Mouse (Mus musculus): ENCODE results near the gene Igfbp4. TPM values are rescaled to one million over a fixed set of nuclear protein-coding genes. Genes with fewer than 3 reads are reported as not detected.
A peak's percentile ranks its signal among the peaks of the same experiment; 100 is the strongest.

The Igfbp4 gene
- 513 and 558 TPM in 2 replicates for polyA plus RNA-seq (2015; fragmentation: Nextera tagmentation; extraction: Ambion mirVana)

DNA sequence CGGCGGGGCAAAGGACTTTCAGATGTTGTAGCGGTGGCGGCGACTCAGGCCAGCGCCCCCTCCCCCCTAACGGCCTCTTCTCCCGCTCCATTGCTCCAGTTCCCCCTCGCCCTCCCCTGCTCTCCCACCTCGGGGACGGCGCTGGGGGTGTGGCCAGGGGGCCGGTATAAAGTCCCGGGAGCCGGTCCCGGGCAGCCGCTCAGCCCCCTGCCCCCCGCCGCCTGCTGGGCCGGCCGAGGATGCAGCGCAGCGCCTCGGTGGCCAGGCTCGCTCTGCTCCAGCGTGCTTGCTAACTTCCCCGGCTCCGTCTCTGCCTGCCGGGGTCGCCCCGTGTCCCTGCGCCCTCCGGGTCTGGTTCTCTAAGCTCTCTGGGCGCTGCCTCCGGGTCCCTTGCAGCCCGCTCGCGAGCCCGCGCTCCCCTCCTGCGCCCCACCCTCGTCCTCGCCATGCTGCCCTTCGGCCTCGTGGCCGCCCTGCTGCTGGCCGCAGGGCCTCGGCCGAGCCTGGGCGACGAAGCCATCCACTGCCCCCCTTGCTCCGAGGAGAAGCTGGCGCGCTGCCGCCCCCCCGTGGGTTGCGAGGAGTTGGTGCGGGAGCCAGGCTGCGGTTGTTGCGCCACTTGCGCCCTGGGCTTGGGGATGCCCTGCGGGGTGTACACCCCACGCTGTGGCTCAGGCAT, at the start of gene Igfbp4:
TSS of gene Igfbp4 (plus strand) at position 194 of the 679 bp plus-strand sequence.
- H3K9ac ChIP-seq, result peak within 1 kb of the TSS; percentile 90
- peak within 1 kb of the TSS; percentile 92 for H3K4me2 ChIP-seq
- peak within 1 kb of the TSS; percentile 75 for H3K4me3 ChIP-seq (replicated peaks)
- peak within 1 kb of the TSS; percentile 95 for H3K27ac ChIP-seq
- peak; percentile 72 for ATAC-seq (ENCODE audit: insufficient read depth, low FRiP score, low read depth)
- peaks cover 30% of the 10 kb centered on the region for H3K4me1 ChIP-seq
- under 1% methylated on average over 61 of the region's 63 CpGs for WGBS
- no peaks in the 10 kb centered on the region for H3K36me3 ChIP-seq
- no peaks in the 10 kb centered on the region for H3K27me3 ChIP-seq (replicated peaks)
- no peaks in the 10 kb centered on the region for H3K9me3 ChIP-seq

- ATAC-seq (ENCODE audit: insufficient read depth, low FRiP score, low read depth), result no peak
- no peaks in the 10 kb centered on the region for H3K27me3 ChIP-seq (replicated peaks)
- H3K4me3 ChIP-seq (replicated peaks), result no peak overlapping the region
- H3K4me1 ChIP-seq, result no peaks in the 10 kb centered on the region
- peaks cover 78% of the 10 kb centered on the region for H3K36me3 ChIP-seq
- no peak overlapping the region for H3K4me2 ChIP-seq
- H3K9ac ChIP-seq, result no peak overlapping the region
- WGBS, result 90% methylated on average over 7 of the region's 7 CpGs
- H3K27ac ChIP-seq, result no peak overlapping the region
- no peaks in the 10 kb centered on the region for H3K9me3 ChIP-seq
Measured at GRCm38 (mm10) chr11:98995987-98996386, 45.1 kb upstream of the Igfbp4 start.

DNA sequence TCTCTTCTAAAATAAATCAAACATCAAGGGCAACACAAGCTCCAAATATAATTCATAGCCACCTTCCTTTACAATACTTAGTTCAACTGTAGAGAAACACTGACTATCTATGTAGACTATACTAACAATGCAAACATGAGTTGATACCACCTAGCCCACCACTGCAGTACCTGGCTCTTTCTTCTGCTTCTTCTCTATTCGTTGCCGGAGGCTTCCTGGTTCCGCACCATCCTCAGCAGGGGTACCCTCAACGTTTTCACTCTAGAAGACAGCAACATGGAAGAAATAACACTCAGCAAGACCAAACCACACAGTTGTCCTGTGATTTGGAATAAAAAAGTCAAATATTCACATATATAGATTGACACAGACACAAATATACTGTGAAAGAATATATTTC, 43.4 kb upstream of the Igfbp4 start:
- H3K4me1 ChIP-seq, result no peaks in the 10 kb centered on the region
- no peak for ATAC-seq (ENCODE audit: insufficient read depth, low FRiP score, low read depth)
- H3K4me2 ChIP-seq, result no peak overlapping the region
- H3K4me3 ChIP-seq (replicated peaks), result no peak overlapping the region
- no peak overlapping the region for H3K9ac ChIP-seq
- H3K9me3 ChIP-seq, result no peaks in the 10 kb centered on the region
- 94% methylated on average over 4 of the region's 4 CpGs for WGBS
- no peak overlapping the region for H3K27ac ChIP-seq
- peaks cover 76% of the 10 kb centered on the region for H3K36me3 ChIP-seq
- no peaks in the 10 kb centered on the region for H3K27me3 ChIP-seq (replicated peaks)

DNA sequence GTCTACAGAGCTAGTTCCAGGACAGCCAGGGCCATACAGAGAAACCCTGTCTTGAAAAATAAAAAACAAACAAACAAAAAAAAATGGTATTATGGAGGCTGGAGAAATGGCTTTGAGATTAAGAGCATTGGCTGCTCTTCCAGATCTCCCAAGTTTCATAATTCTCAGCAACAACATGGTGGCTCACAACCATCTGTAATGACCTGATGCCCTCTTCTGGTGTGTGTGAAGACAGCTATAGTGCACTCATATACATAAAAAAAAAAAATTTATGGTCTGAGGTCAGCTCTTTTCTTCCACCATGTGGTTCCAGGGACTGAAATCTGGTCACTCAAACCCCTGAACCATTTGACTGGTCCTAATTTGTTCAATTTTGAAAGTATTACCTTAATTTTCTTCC, 42.3 kb upstream of the Igfbp4 start:
- H3K4me3 ChIP-seq (replicated peaks), result no peak overlapping the region
- no peaks in the 10 kb centered on the region for H3K27me3 ChIP-seq (replicated peaks)
- no peaks in the 10 kb centered on the region for H3K4me1 ChIP-seq
- H3K36me3 ChIP-seq, result peaks cover 75% of the 10 kb centered on the region
- H3K9ac ChIP-seq, result no peak overlapping the region
- H3K9me3 ChIP-seq, result no peaks in the 10 kb centered on the region
- H3K4me2 ChIP-seq, result no peak overlapping the region
- H3K27ac ChIP-seq, result no peak overlapping the region
- no peak for ATAC-seq (ENCODE audit: insufficient read depth, low FRiP score, low read depth)

DNA sequence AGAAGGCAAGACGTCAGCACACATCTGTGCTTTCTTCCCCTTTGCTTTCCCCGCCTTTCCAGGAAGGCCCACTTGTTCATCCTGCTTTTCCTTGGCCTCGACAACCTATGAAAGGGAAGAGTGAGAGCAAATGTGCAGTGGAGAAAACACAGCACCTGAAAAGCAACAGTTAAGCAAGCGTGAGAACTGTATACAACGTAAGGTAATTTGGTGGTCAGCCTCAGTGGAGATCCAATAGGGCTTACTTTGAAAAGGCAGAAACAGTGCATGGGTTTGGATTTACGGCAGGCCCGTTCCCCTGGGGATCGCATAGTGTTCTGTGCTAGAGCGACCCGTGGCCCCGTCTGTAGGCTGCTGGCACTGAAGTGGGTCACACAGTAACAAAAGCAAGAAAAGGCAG, 41.8 kb upstream of the Igfbp4 start:
- Histone ChIP-seq H3K4me2 (no peak overlapping the region), H3K27ac (no peak overlapping the region), H3K27me3 (replicated peaks) (no peaks in the 10 kb centered on the region), H3K9ac (no peak overlapping the region), H3K9me3 (no peaks in the 10 kb centered on the region), H3K36me3 (peaks cover 75% of the 10 kb centered on the region), H3K4me1 (no peaks in the 10 kb centered on the region), H3K4me3 (replicated peaks) (no peak overlapping the region)
- no peak for ATAC-seq (ENCODE audit: insufficient read depth, low FRiP score, low read depth)
- WGBS, result 91% methylated on average over 11 of the region's 11 CpGs

- ATAC-seq (ENCODE audit: insufficient read depth, low FRiP score, low read depth), result no peak
- Histone ChIP-seq H3K4me1 (no peaks in the 10 kb centered on the region), H3K9ac (no peak overlapping the region), H3K36me3 (peaks cover 58% of the 10 kb centered on the region), H3K4me2 (no peak overlapping the region), H3K27ac (no peak overlapping the region), H3K9me3 (no peaks in the 10 kb centered on the region), H3K4me3 (replicated peaks) (no peak overlapping the region), H3K27me3 (replicated peaks) (no peaks in the 10 kb centered on the region)
- WGBS, result 84% methylated on average over 9 of the region's 9 CpGs
Measured at GRCm38 (mm10) chr11:99006788-99007187, 34.3 kb upstream of the Igfbp4 start.

- no peak for ATAC-seq (ENCODE audit: insufficient read depth, low FRiP score, low read depth)
- no peak overlapping the region for H3K4me3 ChIP-seq (replicated peaks)
- peaks cover 57% of the 10 kb centered on the region for H3K36me3 ChIP-seq
- H3K27me3 ChIP-seq (replicated peaks), result no peaks in the 10 kb centered on the region
- no peak overlapping the region for H3K9ac ChIP-seq
- H3K9me3 ChIP-seq, result no peaks in the 10 kb centered on the region
- no peaks in the 10 kb centered on the region for H3K4me1 ChIP-seq
- H3K4me2 ChIP-seq, result no peak overlapping the region
- WGBS, result 70% methylated on average over 4 of the region's 4 CpGs
- H3K27ac ChIP-seq, result no peak overlapping the region
Measured at GRCm38 (mm10) chr11:99010124-99010523, 30.9 kb upstream of the Igfbp4 start.

- Histone ChIP-seq H3K36me3 (peaks cover 60% of the 10 kb centered on the region), H3K4me1 (no peaks in the 10 kb centered on the region), H3K4me3 (replicated peaks) (no peak overlapping the region), H3K27me3 (replicated peaks) (no peaks in the 10 kb centered on the region), H3K27ac (no peak overlapping the region), H3K4me2 (no peak overlapping the region), H3K9me3 (no peaks in the 10 kb centered on the region), H3K9ac (no peak overlapping the region)
- no peak for ATAC-seq (ENCODE audit: insufficient read depth, low FRiP score, low read depth)
- 92% methylated on average over 5 of the region's 5 CpGs for WGBS
Measured at GRCm38 (mm10) chr11:99010706-99011105, 30.3 kb upstream of the Igfbp4 start.

- Histone ChIP-seq H3K27me3 (replicated peaks) (no peaks in the 10 kb centered on the region), H3K4me1 (no peaks in the 10 kb centered on the region), H3K36me3 (peaks cover 60% of the 10 kb centered on the region), H3K9ac (no peak overlapping the region), H3K27ac (no peak overlapping the region), H3K4me3 (replicated peaks) (no peak overlapping the region), H3K4me2 (no peak overlapping the region), H3K9me3 (no peaks in the 10 kb centered on the region)
- ATAC-seq (ENCODE audit: insufficient read depth, low FRiP score, low read depth), result no peak
- 86% methylated on average over 1 of the region's 1 CpGs for WGBS
Measured at GRCm38 (mm10) chr11:99013856-99014255, 27.2 kb upstream of the Igfbp4 start.

- no peak overlapping the region for H3K9ac ChIP-seq
- WGBS, result 93% methylated on average over 6 of the region's 6 CpGs
- no peaks in the 10 kb centered on the region for H3K27me3 ChIP-seq (replicated peaks)
- ATAC-seq (ENCODE audit: insufficient read depth, low FRiP score, low read depth), result no peak
- 0 out of 2 replicates have a peak, but pooled peaks cover 4% of the 10 kb centered on the region for H3K4me1 ChIP-seq
- no peak overlapping the region for H3K27ac ChIP-seq
- H3K4me3 ChIP-seq (replicated peaks), result no peak overlapping the region
- H3K4me2 ChIP-seq, result no peak overlapping the region
- no peaks in the 10 kb centered on the region for H3K9me3 ChIP-seq
- peaks cover 29% of the 10 kb centered on the region for H3K36me3 ChIP-seq
Measured at GRCm38 (mm10) chr11:99019844-99020243, 21.2 kb upstream of the Igfbp4 start.

- ATAC-seq (ENCODE audit: insufficient read depth, low FRiP score, low read depth), result no peak
- H3K27ac ChIP-seq, result no peak overlapping the region
- WGBS, result 66% methylated on average over 5 of the region's 5 CpGs
- H3K9ac ChIP-seq, result no peak overlapping the region
- H3K4me3 ChIP-seq (replicated peaks), result peak overlapping the region; percentile 76
- H3K4me2 ChIP-seq, result peak overlapping the region; percentile 60
- H3K27me3 ChIP-seq (replicated peaks), result no peaks in the 10 kb centered on the region
- peaks cover 20% of the 10 kb centered on the region for H3K36me3 ChIP-seq
- H3K4me1 ChIP-seq, result peaks cover 4% of the 10 kb centered on the region; the same call in 1 of the 2 replicates
- H3K9me3 ChIP-seq, result no peaks in the 10 kb centered on the region
Measured at GRCm38 (mm10) chr11:99022384-99022933, 18.6 kb upstream of the Igfbp4 start.

GRCm38 (mm10) chr11:99023094-99023493, 17.9 kb upstream of the Igfbp4 start:
- Histone ChIP-seq H3K9ac (peak overlapping the region; percentile 56; the same call in 1 of the 2 replicates), H3K4me1 (peaks cover 4% of the 10 kb centered on the region; the same call in 1 of the 2 replicates), H3K9me3 (no peaks in the 10 kb centered on the region), H3K4me2 (peak overlapping the region; percentile 60), H3K36me3 (peaks cover 15% of the 10 kb centered on the region), H3K4me3 (replicated peaks) (peak overlapping the region; percentile 76), H3K27ac (no peak overlapping the region), H3K27me3 (replicated peaks) (no peaks in the 10 kb centered on the region)
- ATAC-seq (ENCODE audit: insufficient read depth, low FRiP score, low read depth), result no peak
- WGBS, result 5% methylated on average over 4 of the region's 4 CpGs
